19 mouse cellular contexts compared by ENCODE assay signal in genomic region chr3:138745596-138745995, GRCm38 (mm10). TPM values are rescaled to one million over a fixed set of nuclear protein-coding genes. Genes with fewer than 3 reads are reported as not detected.
A peak's percentile ranks its signal among the peaks of the same experiment; 100 is the strongest.
DNase-seq lines count a peak whose midpoint lies in the region; ATAC-seq and TF ChIP-seq lines count a peak whose summit lies in the region.
"Had no signal": no experiment of that assay in that cellular context is flagged by ENCODE, and none has a peak within 500 bp of the region (broad histone marks: within the 10 kb centered on the region; RNA-seq: fewer than 3 reads in every experiment).

No protein-coding gene starts in this region.

- H3K27ac ChIP-seq in lung, postnatal 0 days (ENCODE audit: low read length): no peak overlapping the region
- H3K27ac ChIP-seq in cortical plate, adult 2 months (ENCODE audit: insufficient read depth, low read length): peak overlapping the region; percentile 82; the same call in 1 of the 2 replicates
- no peak overlapping the region for H3K27ac ChIP-seq in neural tube, embryonic 13.5 days (replicated peaks)
- H3K27ac ChIP-seq: embryonic facial prominence, embryonic 13.5 days; forebrain, embryonic 12.5 days; liver, embryonic 12.5 days; midbrain, embryonic 12.5 days had no signal

- TF ChIP-seq CTCF in lung, postnatal 0 days (IDR thresholded peaks at IDR 0.05): no peak
- TF ChIP-seq CTCF in cortical plate, adult 2 months (IDR thresholded peaks at IDR 0.05; ENCODE audit: extremely low read depth, insufficient read depth, low read length): no peak

- no peak overlapping the region for H3K4me2 ChIP-seq in lung, postnatal 0 days (replicated peaks; ENCODE audit: low read depth, low read length)
- peak overlapping the region; percentile 80 for H3K4me2 ChIP-seq in neural tube, embryonic 13.5 days
- H3K4me2 ChIP-seq: forebrain, embryonic 12.5 days; liver, embryonic 12.5 days had no signal

- peaks cover 11% of the 10 kb centered on the region; the same call in 1 of the 2 replicates for H3K4me1 ChIP-seq in lung, postnatal 0 days (ENCODE audit: insufficient read depth, low read depth, low read length)
- H3K4me1 ChIP-seq in cortical plate, adult 2 months (ENCODE audit: control insufficient read depth, insufficient read depth, low read length): peaks cover 9% of the 10 kb centered on the region
- peaks cover 65% of the 10 kb centered on the region for H3K4me1 ChIP-seq in neural tube, embryonic 13.5 days (replicated peaks)

- no peak for TF ChIP-seq POLR2A in cortical plate, adult 2 months (IDR thresholded peaks at IDR 0.05; ENCODE audit: extremely low read depth, insufficient read depth, low read length)

- peak; percentile 35 for DNase-seq in cerebellum, adult 9-10 months
- peak; percentile 57 for DNase-seq in lung, postnatal 0 days (ENCODE audit: low spot score)
- no peak for DNase-seq in lung, adult 18-20 months
- no peak for DNase-seq in layer of hippocampus, adult 9-10 months (ENCODE audit: low spot score)
- no peak for DNase-seq in frontal cortex, postnatal 36 days (ENCODE audit: low spot score in 2 of 2)
- DNase-seq: adrenal gland, postnatal 25 days; gastrocnemius, postnatal 25 days; heart, postnatal 36 days; kidney, adult 2 months; left cerebral cortex, postnatal 4 days; lung, postnatal 10 days; right cerebral cortex, postnatal 4 days had no signal

- no peak overlapping the region for H3K9ac ChIP-seq in lung, postnatal 0 days (replicated peaks; ENCODE audit: low read depth)
- H3K9ac ChIP-seq in neural tube, embryonic 13.5 days: peak overlapping the region; percentile 94; the same call in 1 of the 2 replicates
- H3K9ac ChIP-seq: embryonic facial prominence, embryonic 13.5 days; forebrain, embryonic 12.5 days; liver, embryonic 12.5 days; midbrain, embryonic 12.5 days had no signal

- no peak overlapping the region for H3K4me3 ChIP-seq in lung, postnatal 0 days (ENCODE audit: low read depth, low read length)
- H3K4me3 ChIP-seq in cortical plate, adult 2 months (ENCODE audit: insufficient read depth, low read length): peak overlapping the region; percentile 55; the same call in 1 of the 2 replicates
- H3K4me3 ChIP-seq in neural tube, embryonic 13.5 days: no peak overlapping the region
- H3K4me3 ChIP-seq: embryonic facial prominence, embryonic 13.5 days; forebrain, embryonic 12.5 days; liver, embryonic 12.5 days; midbrain, embryonic 12.5 days had no signal

- no peaks in the 10 kb centered on the region for H3K27me3 ChIP-seq in lung, postnatal 0 days (replicated peaks; ENCODE audit: insufficient read depth, low read length)
- H3K27me3 ChIP-seq in neural tube, embryonic 13.5 days: no peaks in the 10 kb centered on the region

- H3K9me3 ChIP-seq in lung, postnatal 0 days (ENCODE audit: low read length): no peaks in the 10 kb centered on the region
- H3K9me3 ChIP-seq in neural tube, embryonic 13.5 days: no peaks in the 10 kb centered on the region
- H3K9me3 ChIP-seq: embryonic facial prominence, embryonic 13.5 days; forebrain, embryonic 12.5 days; liver, embryonic 12.5 days; midbrain, embryonic 12.5 days had no signal

- no peaks in the 10 kb centered on the region for H3K36me3 ChIP-seq in lung, postnatal 0 days (ENCODE audit: insufficient read depth, low read length)
- H3K36me3 ChIP-seq in neural tube, embryonic 13.5 days: no peaks in the 10 kb centered on the region
- H3K36me3 ChIP-seq: embryonic facial prominence, embryonic 13.5 days; forebrain, embryonic 12.5 days; liver, embryonic 12.5 days; midbrain, embryonic 12.5 days had no signal

- TF ChIP-seq EP300 in lung, postnatal 0 days (IDR thresholded peaks at IDR 0.05): peak; percentile 79

- 78% methylated on average over 4 of the region's 4 CpGs for WGBS in lung, postnatal 0 days
- WGBS in neural tube, embryonic 13.5 days: 76% methylated on average over 4 of the region's 4 CpGs

- ATAC-seq in cerebellum, adult (ENCODE audit: insufficient number of reproducible peaks, low FRiP score, low TSS enrichment): no peak
- ATAC-seq in lung, postnatal 0 days: no peak
- no peak for ATAC-seq in neural tube, embryonic 13.5 days (ENCODE audit: low read depth)
- ATAC-seq: liver, embryonic 12.5 days had no signal

RNA-seq across cellular contexts. Expression of gene Tspan5, which starts 3.6 kb away (rescaled TPM):
- 33.0 and 35.0 TPM in 2 replicates for polyA plus RNA-seq in lung, postnatal 0 days (2015; fragmentation: Nextera tagmentation; extraction: Ambion mirVana)
- 224 and 226 TPM in 2 replicates for polyA plus RNA-seq in cortical plate, adult 2 months (2012; rRNA removed)
- polyA plus RNA-seq in neural tube, embryonic 13.5 days (2015; fragmentation: Nextera tagmentation; extraction: Ambion mirVana): 101 and 102 TPM in 2 replicates

Comparison
In these comparisons a context has a peak if more than half of its experiments do, and no peak if none do; other contexts are left out.
1. DNase-seq: peak in cerebellum, adult 9-10 months (single experiment) and lung, postnatal 0 days (single experiment); none in lung, adult 18-20 months (0 of 2), layer of hippocampus, adult 9-10 months (single experiment) and frontal cortex, postnatal 36 days (0 of 2).